Mouse (Mus musculus) embryonic fibroblast, embryonic 13.5 days (primary cell): ENCODE results near the gene Parg. TPM values are rescaled to one million over a fixed set of nuclear protein-coding genes. Genes with fewer than 3 reads are reported as not detected.

Source experiments
- H3K27ac ChIP-seq: 2 replicates; pipeline ENCODE4 v1.5.1; 2012; ENCODE audit warnings: low read length, control low read depth, inconsistent platforms; ENCODE audit not compliant: insufficient read depth
- H3K4me1 ChIP-seq: 2 replicates; pipeline ENCODE4 v1.6.1; 2011; ENCODE audit warnings: low read length; ENCODE audit not compliant: control insufficient read depth, insufficient read depth
- H3K4me3 ChIP-seq: 2 replicates; pipeline ENCODE4 v1.5.1; 2011; ENCODE audit warnings: mild to moderate bottlenecking, control low read depth, low read length; ENCODE audit not compliant: insufficient read depth
- CTCF ChIP-seq: IDR thresholded peaks from 2 replicates; pipeline ENCODE4 v1.5.1; 2011; ENCODE audit warnings: mild to moderate bottlenecking, control low read depth, low read length, moderate library complexity, borderline replicate concordance; ENCODE audit not compliant: insufficient read depth
- POLR2A ChIP-seq: IDR thresholded peaks from 2 replicates; pipeline ENCODE4 v1.6.1; 2011; ENCODE audit warnings: low read depth, mild to moderate bottlenecking, control low read depth, low read length, moderate library complexity
- polyA plus RNA-seq: library from polyadenylated mRNA; stranded (reverse); fragments of >200 nt; gene quantifications from 2 replicates; pipeline ENCODE4 v1.2.4, GENCODE M21; 2011; ENCODE audit warnings: low read depth; ENCODE audit not compliant: missing spikeins, insufficient read length

The Parg gene
- polyA plus RNA-seq, 1 experiment: 64.2 TPM

GRCm38 (mm10) chr14:32344176-32344575 is 142.4 kb downstream of the Parg start:
- Histone ChIP-seq H3K4me1 (no peaks in the 10 kb centered on the region), H3K27ac (no peak overlapping the region), H3K4me3 (no peak overlapping the region)
- TF ChIP-seq CTCF (no peak), POLR2A (no peak)

GRCm38 (mm10) chr14:32344694-32345093 is 142.9 kb downstream of the Parg start:
- TF ChIP-seq CTCF: no peak
- H3K27ac ChIP-seq: no peak overlapping the region

More at GRCm38 (mm10) chr14:32344694-32345093, 142.9 kb downstream of the Parg start:
- Histone ChIP-seq H3K4me1 (no peaks in the 10 kb centered on the region), H3K4me3 (no peak overlapping the region)

Other genes starting within 250 kb of the Parg start
- not detected in 2 replicates for gene Galnt15, start 173.0 kb upstream of the Parg start, polyA plus RNA-seq
- gene Oxnad1, start 116.6 kb upstream of the Parg start, polyA plus RNA-seq: 13.7 and 16.3 TPM in 2 replicates
- gene Dph3, start 116.2 kb upstream of the Parg start, polyA plus RNA-seq: 52.0 and 58.6 TPM in 2 replicates
- gene Msmb, start 59.9 kb upstream of the Parg start, polyA plus RNA-seq: not detected in 2 replicates
- gene Ncoa4, start 42.1 kb upstream of the Parg start, polyA plus RNA-seq: 84.1 and 85.6 TPM in 2 replicates
- gene Timm23, start 51 bp upstream of the Parg start, polyA plus RNA-seq: 80.3 and 103 TPM in 2 replicates
- 22.9 and 25.5 TPM in 2 replicates for gene Ogdhl, start 120.1 kb downstream of the Parg start, polyA plus RNA-seq
- gene 1700024G13Rik, start 186.4 kb downstream of the Parg start, polyA plus RNA-seq: not detected in 2 replicates